Mouse (Mus musculus) induced T-regulatory cell, adult 2 months (primary cell): Measurements from ENCODE around the gene Gstp2.
"Not testable (repeated sequence)": the region's sequence is repeated elsewhere in the genome, so short reads cannot be mapped to it uniquely, and the experiment has no call there.

Experiments
- DNase-seq: peaks from one replicate; pipeline ENCODE4 v3.0.0-alpha.2; 2012; ENCODE audit warnings: low read depth

Gstp2 gene

DNA sequence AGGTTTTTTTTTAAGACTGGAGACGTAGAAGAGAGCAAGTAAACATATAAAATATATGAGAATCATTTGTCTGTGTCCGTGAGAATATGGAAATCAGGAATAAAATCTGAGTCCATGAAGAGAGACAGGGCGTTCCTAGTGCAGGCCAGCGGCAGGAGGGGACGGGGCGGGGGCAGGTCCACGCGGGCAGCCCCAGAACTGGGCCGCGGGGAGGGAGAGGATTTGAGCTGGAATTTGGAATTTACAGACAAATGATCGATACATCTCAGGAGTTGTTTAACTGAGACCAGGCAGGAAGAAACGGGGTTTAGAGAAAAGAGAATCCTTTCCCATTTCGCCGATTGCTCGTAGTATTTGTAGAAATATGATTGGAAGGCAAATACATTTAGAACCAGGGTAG, 24.5 kb upstream of the Gstp2 start:
- no peak for DNase-seq

- no peak for DNase-seq
Measured at GRCm38 (mm10) chr19:4068717-4069410, 23.0 kb upstream of the Gstp2 start.

- DNase-seq = not testable (repeated sequence)
Measured at GRCm38 (mm10) chr19:4068242-4068641, 22.4 kb upstream of the Gstp2 start.

DNA sequence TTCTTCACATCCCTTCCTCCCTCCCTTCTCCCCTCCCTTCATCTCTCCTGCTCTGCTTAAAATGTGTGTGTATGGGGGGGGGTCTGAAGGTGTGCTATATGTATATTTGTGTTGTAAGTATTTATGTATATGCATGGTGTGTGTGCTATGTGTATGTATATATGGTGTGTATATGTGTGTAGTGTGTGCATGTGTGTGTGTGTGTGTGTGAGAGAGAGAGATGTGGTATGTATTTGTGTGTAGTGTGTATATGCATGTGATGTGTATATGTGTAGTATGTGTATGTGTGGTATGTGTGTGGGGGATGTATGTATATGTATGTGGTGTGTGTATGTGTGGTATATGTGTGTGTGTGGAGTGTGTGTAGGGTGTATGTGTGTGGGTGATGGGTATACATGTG, 21.1 kb upstream of the Gstp2 start:
- DNase-seq = no peak

- peak; percentile 84 for DNase-seq
Measured at GRCm38 (mm10) chr19:4066280-4066679, 20.5 kb upstream of the Gstp2 start.

DNA sequence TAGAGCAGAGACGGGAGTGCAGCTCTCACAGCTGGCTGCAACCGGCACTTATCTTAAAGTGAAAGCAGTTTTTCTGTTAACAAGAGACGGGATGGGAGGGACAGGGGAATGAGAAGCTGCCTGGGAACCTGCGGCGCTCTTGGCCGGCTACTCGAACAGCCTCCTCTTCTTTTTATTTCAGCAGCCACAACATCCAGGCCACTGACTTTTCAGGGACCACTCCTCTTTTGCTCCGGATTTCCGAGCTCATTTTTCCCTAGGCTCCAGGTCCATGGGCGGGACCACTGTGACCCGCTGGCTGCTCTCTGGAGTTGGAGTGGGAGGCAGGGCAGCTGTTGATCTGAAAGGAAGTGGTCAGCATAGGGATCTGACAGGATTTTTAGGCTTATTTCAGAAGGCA, 18.7 kb upstream of the Gstp2 start:
- not testable (repeated sequence) for DNase-seq

- not testable (repeated sequence) for DNase-seq
Measured at GRCm38 (mm10) chr19:4063357-4063756, 17.5 kb upstream of the Gstp2 start.

DNA sequence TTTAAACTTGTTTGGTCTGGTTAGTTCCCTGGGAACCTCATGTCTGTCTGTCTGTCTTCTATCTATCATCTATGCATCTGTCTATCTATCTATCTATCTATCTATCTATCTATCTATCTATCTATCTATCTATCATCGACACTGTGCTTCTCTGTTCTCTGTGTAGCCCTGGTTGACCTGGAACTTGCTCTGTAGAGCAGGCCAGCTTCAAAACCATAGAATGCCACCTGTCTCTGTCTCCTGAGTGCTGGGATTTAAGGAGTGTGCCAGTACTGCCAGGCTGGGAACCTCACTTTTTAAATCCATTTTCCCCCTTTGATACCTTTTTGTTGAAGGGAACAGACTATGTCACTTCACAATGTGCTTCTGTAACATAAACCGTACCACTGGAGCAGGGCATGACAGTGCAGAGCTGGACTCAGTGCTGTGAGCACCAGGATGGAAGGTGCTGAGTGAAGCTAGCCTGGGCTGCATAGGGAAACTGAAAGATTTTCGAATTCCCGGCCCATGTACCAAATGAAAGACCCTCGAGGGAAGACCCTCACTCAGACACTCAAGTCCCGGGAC, 15.2 kb upstream of the Gstp2 start:
- peak; percentile 77 for DNase-seq

GRCm38 (mm10) chr19:4060044-4060898, 14.4 kb upstream of the Gstp2 start:
- peak; percentile 58 for DNase-seq

GRCm38 (mm10) chr19:4059069-4059740, 13.4 kb upstream of the Gstp2 start, which contains the start of gene Gstp3:
Gene Gstp3, minus strand, starts transcription at chr19:4059569.
- DNase-seq = peak; percentile 92

DNA sequence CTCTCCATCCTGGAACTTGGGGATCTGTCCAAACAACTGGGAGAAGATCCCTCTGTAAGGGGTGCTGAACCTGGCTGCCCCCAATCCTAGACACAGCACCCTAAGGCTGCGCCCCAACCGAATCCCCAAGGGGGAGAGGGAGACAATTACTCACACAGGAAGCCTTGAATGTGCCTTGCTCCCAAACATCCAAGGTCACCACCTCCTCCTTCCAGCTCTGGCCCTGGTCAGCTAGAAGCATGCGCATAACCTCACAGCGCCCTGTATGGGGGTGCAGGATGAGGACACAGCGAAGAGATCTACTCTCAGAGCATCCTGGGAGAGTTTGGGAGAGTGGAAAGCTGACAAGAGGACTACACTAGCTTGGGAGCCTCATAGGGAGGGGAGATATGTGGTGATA, 12.8 kb upstream of the Gstp2 start:
- no peak for DNase-seq

DNA sequence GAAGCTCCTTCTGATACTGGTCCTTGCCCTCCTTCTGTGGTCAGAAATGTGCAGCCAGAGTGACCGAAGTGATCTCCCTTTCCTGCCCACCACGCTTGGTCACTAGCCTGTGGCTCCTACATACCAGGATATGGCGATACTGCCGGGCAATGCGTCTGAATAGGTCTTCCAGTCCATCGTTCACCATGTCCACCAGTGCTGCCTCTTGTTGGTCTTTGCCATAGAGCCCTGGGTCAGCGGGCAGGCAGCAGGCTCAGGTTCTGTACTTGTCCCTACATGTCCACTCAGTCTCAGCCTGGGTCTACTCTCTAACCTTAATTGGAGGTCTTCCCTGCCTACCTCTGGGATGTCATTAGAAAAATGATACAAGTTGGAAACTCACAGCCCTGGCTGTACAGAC, 12.1 kb upstream of the Gstp2 start:
- DNase-seq = no peak

DNA sequence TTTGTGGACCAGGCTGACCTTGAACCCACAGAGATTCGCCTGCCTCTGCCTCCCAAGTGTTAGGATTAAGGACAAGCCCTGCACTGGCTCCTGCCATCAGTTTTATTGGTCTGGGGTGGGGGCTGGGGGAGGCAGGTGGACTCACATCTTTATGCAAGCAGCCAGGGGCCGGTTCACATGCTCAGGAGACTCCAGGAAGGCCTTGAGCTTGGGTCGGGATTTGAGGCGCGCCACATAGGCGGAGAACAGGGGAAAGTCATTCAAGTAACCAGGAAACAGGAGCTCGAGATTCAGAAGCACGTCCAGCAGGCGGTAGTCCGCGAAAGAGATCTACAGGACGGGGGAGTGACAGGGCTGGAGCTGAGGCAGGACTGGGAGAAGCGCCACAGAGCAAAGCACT, 11.6 kb upstream of the Gstp2 start:
- no peak for DNase-seq

DNA sequence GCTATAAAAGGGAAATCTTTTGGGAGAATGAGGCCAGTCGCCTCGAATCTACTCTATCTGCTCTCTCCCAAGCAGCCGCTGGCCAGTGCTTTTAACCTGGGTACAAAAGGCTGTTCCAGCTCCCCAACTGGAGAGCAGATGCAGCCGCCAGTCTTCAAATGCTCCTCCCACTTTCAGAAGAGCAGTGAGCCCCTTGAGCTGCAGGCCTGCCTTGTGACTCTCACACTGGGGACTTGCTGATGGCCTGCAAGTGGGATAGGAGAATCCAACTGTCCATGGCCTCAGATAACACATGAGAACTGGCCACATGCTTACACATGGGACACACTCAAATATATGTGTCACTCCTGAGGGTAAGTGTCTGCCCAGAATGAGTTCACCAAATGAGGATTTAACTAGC, 10.9 kb upstream of the Gstp2 start:
- no peak for DNase-seq

GRCm38 (mm10) chr19:4055947-4056693, 10.3 kb upstream of the Gstp2 start:
- DNase-seq = no peak

- DNase-seq = no peak
Measured at GRCm38 (mm10) chr19:4055216-4055946, 9.6 kb upstream of the Gstp2 start.

- DNase-seq = no peak
Measured at GRCm38 (mm10) chr19:4054613-4055012, 8.8 kb upstream of the Gstp2 start.

DNA sequence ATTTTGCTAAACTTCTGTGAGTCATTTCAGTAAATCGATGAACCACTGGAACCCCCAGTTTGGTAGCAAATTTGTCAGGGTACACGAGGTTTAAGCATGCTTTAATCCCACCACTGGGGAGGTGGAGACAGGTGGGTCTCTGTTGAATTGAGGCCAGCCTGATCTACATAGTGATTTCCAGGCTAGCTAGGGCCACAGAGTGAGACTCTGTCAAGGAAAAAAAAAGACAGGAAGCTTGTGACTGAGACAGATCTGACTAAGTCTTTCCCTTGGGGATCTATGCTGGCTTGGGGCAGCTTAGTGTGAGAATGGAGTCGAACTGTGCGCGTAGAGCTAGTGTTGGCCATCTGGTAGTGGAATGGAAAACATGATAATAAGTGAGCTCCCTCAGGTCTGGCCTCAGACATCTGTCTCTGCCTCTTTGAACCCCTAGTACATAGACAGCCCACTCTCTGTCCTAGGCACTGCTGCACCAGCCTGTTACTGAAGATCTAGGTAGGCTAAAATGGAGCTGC, 6.8 kb upstream of the Gstp2 start:
- DNase-seq = peak; percentile 83

- DNase-seq = peak; percentile 90
Measured at GRCm38 (mm10) chr19:4051741-4052515, 6.1 kb upstream of the Gstp2 start.

- DNase-seq = peak; percentile 60
Measured at GRCm38 (mm10) chr19:4051016-4051415, 5.2 kb upstream of the Gstp2 start.
